In the genomic region with DNA sequence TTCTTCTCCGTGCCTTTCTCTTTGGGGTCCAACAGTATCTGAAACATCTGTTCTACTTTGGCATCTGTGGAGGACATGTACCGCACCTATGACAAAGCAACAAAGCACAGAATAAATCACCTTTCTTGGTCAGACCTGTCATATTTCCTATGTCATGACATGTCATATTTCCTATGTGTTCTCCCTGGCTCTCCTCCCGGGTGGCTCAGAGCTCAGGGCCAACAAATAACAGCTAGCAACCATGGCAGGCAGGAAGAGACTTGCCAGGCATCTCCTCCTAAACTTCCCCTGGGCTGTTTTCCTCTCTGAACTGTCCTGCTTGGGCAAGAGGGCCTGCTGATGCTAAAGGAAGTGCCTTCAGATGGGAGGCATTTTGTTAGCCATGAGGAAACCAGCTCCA, we compare ENCODE assay signal across 17 mouse cellular contexts.
"Had no signal": no experiment of that assay in that cellular context is flagged by ENCODE, and none has a peak within 500 bp of the region (broad histone marks: within the 10 kb centered on the region; RNA-seq: fewer than 3 reads in every experiment).

No protein-coding gene starts in this region.

- H3K4me3 ChIP-seq: liver, embryonic 15.5 days; lung, embryonic 15.5 days; megakaryocyte, embryonic 14.5 days; midbrain, embryonic 13.5 days; neural tube, embryonic 12.5 days; stomach, embryonic 15.5 days had no signal

- H3K27me3 ChIP-seq: lung, embryonic 15.5 days; megakaryocyte, embryonic 14.5 days; midbrain, embryonic 13.5 days; neural tube, embryonic 12.5 days; stomach, embryonic 15.5 days had no signal

- H3K9me3 ChIP-seq: liver, embryonic 15.5 days; lung, embryonic 15.5 days; midbrain, embryonic 13.5 days; neural tube, embryonic 12.5 days; stomach, embryonic 15.5 days had no signal

- DNase-seq: liver, postnatal 0 days; lung, adult 2 months; lung, postnatal 14 days; lung, postnatal 36 days; right cerebral cortex, postnatal 14 days; thymus, adult 2 months; thymus, postnatal 25 days; thymus, postnatal 4 days had no signal

- H3K9ac ChIP-seq: liver, embryonic 15.5 days; liver, postnatal 0 days; lung, embryonic 15.5 days; midbrain, embryonic 13.5 days; neural tube, embryonic 12.5 days; stomach, embryonic 15.5 days had no signal

- H3K27ac ChIP-seq: liver, embryonic 15.5 days; lung, embryonic 15.5 days; macrophage; midbrain, embryonic 13.5 days; neural tube, embryonic 12.5 days; stomach, embryonic 15.5 days had no signal

- H3K4me2 ChIP-seq: liver, embryonic 15.5 days; lung, embryonic 15.5 days; midbrain, embryonic 11.5 days; midbrain, embryonic 13.5 days; stomach, embryonic 15.5 days had no signal

- ATAC-seq: liver, postnatal 0 days; lung, postnatal 0 days; midbrain, embryonic 13.5 days had no signal
